Mouse (Mus musculus) CD4-positive, CD25-positive, alpha-beta regulatory T cell, adult 2 months (primary cell): ENCODE data around the gene Atf4.

ENCODE experiments used
- DNase-seq: peaks from one replicate; pipeline ENCODE4 v3.0.0-alpha.2; 2012; ENCODE audit warnings: low read depth, low spot score

Atf4 gene

DNA sequence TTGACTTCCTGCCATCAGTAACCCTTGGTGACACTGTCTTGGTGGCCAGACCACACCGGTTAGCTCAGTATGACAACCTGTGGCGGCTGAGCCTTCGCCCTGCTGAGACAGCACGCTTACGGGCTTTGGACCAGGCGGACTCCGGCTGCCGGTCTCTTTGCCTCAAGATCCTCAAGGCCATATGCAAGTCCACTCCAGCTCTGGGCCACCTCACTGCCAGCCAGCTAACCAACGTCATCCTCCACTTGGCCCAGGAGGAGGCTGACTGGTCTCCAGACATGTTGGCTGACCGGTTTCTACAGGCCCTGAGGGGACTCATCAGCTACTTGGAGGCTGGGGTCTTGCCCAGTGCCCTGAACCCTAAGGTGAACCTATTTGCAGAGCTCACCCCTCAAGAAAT is 5.3 kb upstream of the Atf4 start:
- no peak for DNase-seq

DNA sequence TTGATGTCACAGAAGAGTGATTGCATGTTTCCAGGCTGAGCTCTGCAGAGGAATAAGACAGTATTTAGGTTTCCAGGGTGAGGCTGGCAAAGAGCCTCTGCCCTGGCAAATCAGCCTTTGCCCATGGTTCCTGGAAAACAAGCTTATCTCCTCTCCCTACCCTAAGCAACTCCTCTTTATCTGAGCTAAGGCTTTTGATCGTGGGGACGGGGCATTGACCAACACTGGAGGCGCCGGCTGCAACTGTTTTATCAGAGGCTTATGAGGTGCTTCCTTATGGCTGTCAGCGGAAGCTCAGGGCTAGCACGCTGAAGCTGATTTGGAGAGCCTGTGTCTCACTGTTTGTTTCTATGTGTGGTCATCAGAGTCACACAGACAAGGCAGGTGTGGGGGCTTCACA is 4.4 kb upstream of the Atf4 start:
- no peak for DNase-seq

DNA sequence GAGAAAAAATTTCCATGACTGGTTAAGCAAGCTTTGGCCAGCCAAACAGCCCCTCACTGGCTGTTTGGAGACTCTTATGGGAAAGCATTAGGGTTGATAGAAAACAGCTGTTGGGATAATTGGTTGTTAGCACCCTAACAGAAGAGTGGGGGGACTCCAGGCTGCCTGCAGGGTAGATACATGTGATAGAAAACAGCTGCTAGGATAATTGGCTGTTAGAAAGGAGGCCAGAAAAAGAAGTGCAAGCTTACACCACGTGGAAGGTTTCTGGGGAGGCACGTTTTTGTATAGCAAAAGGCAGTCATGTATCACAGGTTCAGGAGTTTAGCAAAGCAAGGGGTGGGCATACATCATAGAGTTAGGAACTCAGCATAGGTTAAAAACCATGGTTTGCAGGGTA is 1.5 kb upstream of the Atf4 start:
- DNase-seq: no peak

GRCm38 (mm10) chr15:80254207-80254606 is 777 bp upstream of the Atf4 start:
- DNase-seq: no peak

DNA sequence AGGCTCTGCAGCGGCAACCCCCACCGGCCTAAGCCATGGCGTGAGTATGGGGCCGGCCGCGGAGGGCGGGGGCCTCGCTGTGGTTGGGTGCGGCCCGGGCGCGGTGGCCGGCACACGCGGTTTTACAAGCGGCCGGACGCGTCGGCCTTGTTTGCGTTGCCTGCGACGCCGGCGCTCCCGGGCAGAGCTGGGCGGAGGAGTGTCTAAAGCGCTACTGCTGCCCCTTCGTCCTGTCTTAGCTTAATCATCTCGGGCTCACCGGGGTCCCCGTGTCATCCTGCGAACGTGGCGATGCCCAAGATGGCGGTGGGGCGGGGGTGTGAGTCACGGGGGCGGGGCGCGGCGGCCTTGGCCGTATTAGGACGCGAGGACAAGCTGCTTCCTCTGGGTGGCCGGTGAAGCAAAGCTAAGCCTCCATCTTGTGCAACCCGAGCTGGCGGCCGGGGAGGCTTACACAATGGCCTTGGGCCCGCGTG is 700 bp downstream of the Atf4 start:
- peak; percentile 81 for DNase-seq

GRCm38 (mm10) chr15:80256242-80256641 is 1.3 kb downstream of the Atf4 start:
- no peak for DNase-seq

- peak; percentile 33 for DNase-seq
Measured at GRCm38 (mm10) chr15:80256656-80257601, 1.9 kb downstream of the Atf4 start.

GRCm38 (mm10) chr15:80257602-80258239 is 2.7 kb downstream of the Atf4 start:
- peak; percentile 44 for DNase-seq

GRCm38 (mm10) chr15:80258240-80259170 is 3.5 kb downstream of the Atf4 start:
- peak; percentile 39 for DNase-seq

- no peak for DNase-seq
Measured at GRCm38 (mm10) chr15:80259406-80260045, 4.5 kb downstream of the Atf4 start.

GRCm38 (mm10) chr15:80260677-80261076 is 5.7 kb downstream of the Atf4 start:
- peak; percentile 87 for DNase-seq

- DNase-seq: no peak
Measured at GRCm38 (mm10) chr15:80261100-80261499, 6.1 kb downstream of the Atf4 start.

DNA sequence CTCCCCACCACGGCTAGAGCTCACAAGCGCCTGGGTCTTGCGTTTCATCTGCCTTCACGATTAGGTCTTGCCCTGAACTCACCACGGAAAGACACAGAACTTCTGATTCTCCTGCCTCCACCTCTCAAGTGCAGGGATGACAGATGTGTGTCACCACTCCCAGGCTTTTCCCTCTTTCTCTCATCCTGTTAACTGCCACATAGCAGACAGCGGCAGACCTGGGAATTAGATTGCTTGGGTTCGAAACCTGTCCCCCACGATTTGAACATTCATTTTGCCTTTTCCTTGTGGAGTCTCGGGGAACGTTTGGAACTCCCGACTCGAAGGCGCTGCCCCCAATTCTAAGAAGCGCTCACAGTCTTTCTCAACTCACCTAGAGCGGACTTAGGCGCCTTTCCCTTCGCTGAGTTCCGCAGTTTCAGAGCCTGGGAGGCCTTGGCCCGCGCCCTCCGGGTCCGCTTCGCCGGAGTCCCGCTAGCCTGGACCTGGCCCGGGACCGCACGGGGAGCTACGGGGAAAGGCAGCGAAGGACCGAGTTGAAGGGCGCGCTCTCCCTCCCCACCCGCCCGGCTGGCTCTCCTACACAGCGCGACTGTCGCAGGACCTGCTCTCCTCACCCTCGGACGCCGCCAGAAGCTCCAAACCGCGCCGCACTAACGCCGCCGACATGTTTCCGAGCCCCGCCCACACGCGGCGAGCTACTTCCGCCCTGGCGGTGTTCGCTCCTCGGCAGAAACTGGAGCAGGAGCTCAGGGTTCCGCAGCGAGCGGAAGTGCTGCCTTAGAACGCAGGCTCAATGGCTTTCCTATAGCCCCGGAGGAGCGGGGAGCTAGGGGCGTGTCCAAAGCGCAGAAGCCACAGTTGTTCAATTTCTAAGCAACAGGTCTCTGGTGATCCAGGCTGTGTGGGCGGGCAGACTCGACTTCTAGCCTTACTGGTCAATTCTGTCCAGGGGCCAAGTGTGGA is 8.9 kb downstream of the Atf4 start, which contains the start of gene Rps19bp1:
Gene Rps19bp1 (minus strand): TSS at position 706 of the 966 bp plus-strand sequence.
- peak; percentile 97 for DNase-seq

- peak; percentile 88 for DNase-seq
Measured at GRCm38 (mm10) chr15:80266281-80266680, 11.3 kb downstream of the Atf4 start.

- DNase-seq: no peak
Measured at GRCm38 (mm10) chr15:80271858-80272396, 16.9 kb downstream of the Atf4 start.

DNA sequence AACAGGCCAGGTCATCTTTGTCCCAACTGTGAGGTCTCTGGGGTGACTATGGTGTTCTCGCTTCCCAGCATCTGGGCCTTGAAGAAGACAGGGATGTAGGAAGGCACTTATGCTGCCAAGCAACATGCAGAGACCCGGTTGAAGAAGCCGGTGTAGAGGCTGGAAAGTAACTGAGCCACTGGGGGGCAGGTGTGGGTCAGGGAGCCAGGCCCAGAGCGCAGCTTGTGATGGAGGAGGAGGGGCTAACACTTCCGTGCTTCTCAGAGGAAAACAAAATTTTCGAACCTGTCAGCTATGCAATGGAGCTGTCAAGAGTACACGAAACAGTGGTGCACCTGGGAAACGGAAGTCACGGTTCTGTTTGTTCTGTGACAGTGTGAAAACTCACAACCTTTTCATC is 22.1 kb downstream of the Atf4 start:
- DNase-seq: peak; percentile 48

- DNase-seq: peak; percentile 60
Measured at GRCm38 (mm10) chr15:80277625-80278024, 22.6 kb downstream of the Atf4 start.

DNA sequence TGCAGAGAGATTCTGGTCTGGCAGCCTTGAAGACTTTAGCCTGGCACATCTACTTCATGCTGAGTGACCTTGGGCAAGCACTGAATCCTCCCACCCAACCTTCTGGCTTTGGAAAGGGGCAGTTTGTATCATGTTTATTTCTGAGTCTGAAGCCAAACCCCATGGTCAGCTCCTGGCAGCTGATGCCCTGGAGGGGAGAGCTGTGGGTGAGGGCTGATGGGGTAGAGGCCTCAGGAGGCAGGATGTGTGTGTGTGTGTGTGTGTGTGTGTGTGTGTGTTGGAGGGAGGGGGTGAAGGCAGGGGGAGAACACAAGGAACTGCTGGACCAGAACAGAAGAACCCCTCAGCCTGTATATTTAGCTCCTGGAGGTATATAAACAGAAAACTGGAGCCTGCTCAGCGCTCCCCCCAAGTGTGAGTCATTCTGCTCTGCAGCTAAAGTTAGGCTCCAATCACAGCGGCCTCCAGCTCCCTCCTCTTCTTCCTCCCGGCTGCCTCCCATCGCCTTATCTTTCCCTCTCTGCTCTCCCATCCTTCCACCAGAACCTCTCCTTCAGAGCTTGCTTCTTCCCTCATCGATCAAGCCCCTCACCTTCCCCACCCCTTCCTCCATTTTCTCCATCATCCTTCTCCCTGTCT is 23.3 kb downstream of the Atf4 start:
- DNase-seq: no peak

DNA sequence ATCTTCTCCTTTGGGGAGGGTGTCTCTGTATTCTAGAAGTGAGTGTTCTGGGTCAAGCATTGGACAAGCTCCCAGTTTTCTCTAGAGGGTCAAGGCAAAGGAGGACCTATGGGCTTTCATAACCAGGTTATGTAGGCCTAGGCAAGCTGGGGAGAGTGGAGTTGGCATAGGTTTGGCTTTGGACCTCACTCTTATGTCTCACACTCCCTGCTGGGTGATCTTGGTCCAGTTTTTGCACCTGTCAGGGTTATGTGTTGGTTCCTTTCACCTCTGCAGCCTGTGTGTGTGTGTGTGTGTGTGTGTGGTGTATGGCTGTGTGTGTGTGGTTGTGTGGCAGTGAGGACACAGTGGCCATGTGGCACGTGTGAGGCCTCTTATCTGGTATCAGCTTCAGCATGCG is 24.1 kb downstream of the Atf4 start:
- DNase-seq: no peak
